Comparison of ENCODE assay signal across 17 mouse cellular contexts in genomic region chr14:52105308-52105707, GRCm38 (mm10). TPM values are rescaled to one million over a fixed set of nuclear protein-coding genes. Genes with fewer than 3 reads are reported as not detected.
DNase-seq lines count a peak whose midpoint lies in the region; ATAC-seq and TF ChIP-seq lines count a peak whose summit lies in the region.
"Had no signal": no experiment of that assay in that cellular context is flagged by ENCODE, and none has a peak within 500 bp of the region (broad histone marks: within the 10 kb centered on the region; RNA-seq: fewer than 3 reads in every experiment).

No protein-coding gene starts in this region.

- peak overlapping the region; percentile 24; the same call in 1 of the 2 replicates for H3K27ac ChIP-seq in kidney, embryonic 16.5 days (ENCODE audit: low read length)
- H3K27ac ChIP-seq in bone marrow macrophage, adult 2 months (ENCODE audit: insufficient read depth, low read depth, low read length): peak overlapping the region; percentile 96
- peak overlapping the region; percentile 69 for H3K27ac ChIP-seq in liver, embryonic 11.5 days (ENCODE audit: low read depth, low read length)
- H3K27ac ChIP-seq in stomach, embryonic 15.5 days: peak overlapping the region; percentile 32; the same call in 1 of the 2 replicates
- no peak overlapping the region for H3K27ac ChIP-seq in hindbrain, embryonic 13.5 days

- H3K4me1 ChIP-seq in kidney, embryonic 16.5 days (ENCODE audit: insufficient read depth, low read length): peaks cover 29% of the 10 kb centered on the region
- H3K4me1 ChIP-seq in bone marrow macrophage, adult 2 months (ENCODE audit: control insufficient read depth, insufficient read depth, low read length): peaks cover 27% of the 10 kb centered on the region
- H3K4me1 ChIP-seq in liver, embryonic 11.5 days (replicated peaks; ENCODE audit: control insufficient read depth, insufficient read depth, low read length): peaks cover 22% of the 10 kb centered on the region
- peaks cover 17% of the 10 kb centered on the region; the same call in 1 of the 2 replicates for H3K4me1 ChIP-seq in stomach, embryonic 15.5 days
- H3K4me1 ChIP-seq in hindbrain, embryonic 13.5 days (replicated peaks): peaks cover 31% of the 10 kb centered on the region

- DNase-seq in kidney, postnatal 4 days: no peak
- no peak for DNase-seq in liver, embryonic 11.5 days (ENCODE audit: low spot score)
- DNase-seq in cerebellum, adult 18-20 months: no peak
- DNase-seq: cerebellum, adult 11 months; gastrocnemius, postnatal 36 days; kidney, postnatal 10 days; lung, postnatal 14 days; right cerebral cortex, postnatal 25 days; thymus, postnatal 4 days had no signal

- TF ChIP-seq POLR2A in bone marrow macrophage, adult 2 months (IDR thresholded peaks at IDR 0.05; ENCODE audit: borderline replicate concordance, low read depth, low read length): no peak

- H3K27me3 ChIP-seq in kidney, embryonic 16.5 days (ENCODE audit: insufficient read depth, low read length): no peaks in the 10 kb centered on the region
- no peaks in the 10 kb centered on the region for H3K27me3 ChIP-seq in liver, embryonic 11.5 days (replicated peaks; ENCODE audit: control insufficient read depth, insufficient read depth, low read length)
- H3K27me3 ChIP-seq in stomach, embryonic 15.5 days (replicated peaks): no peaks in the 10 kb centered on the region
- H3K27me3 ChIP-seq in hindbrain, embryonic 13.5 days: no peaks in the 10 kb centered on the region
- H3K27me3 ChIP-seq: hindbrain, embryonic 15.5 days; midbrain, embryonic 12.5 days; Patski had no signal

- no peak for ATAC-seq in kidney, embryonic 16.5 days (ENCODE audit: low FRiP score, low TSS enrichment)
- ATAC-seq in liver, embryonic 11.5 days (replicated peaks; ENCODE audit: low FRiP score): no peak
- no peak for ATAC-seq in stomach, embryonic 15.5 days (ENCODE audit: insufficient read depth, low FRiP score, low read depth)
- ATAC-seq in hindbrain, embryonic 13.5 days (ENCODE audit: low FRiP score): no peak
- ATAC-seq: CD4-positive, CD25-positive, alpha-beta regulatory T cell, adult 4 months; Patski had no signal

- TF ChIP-seq CTCF in bone marrow macrophage, adult 2 months (IDR thresholded peaks at IDR 0.05; ENCODE audit: low read depth, low read length): no peak

- no peak overlapping the region for H3K9ac ChIP-seq in kidney, embryonic 16.5 days (replicated peaks; ENCODE audit: low read length)
- peak overlapping the region; percentile 3; the same call in 1 of the 2 replicates for H3K9ac ChIP-seq in liver, embryonic 11.5 days (ENCODE audit: low read depth, low read length)
- no peak overlapping the region for H3K9ac ChIP-seq in stomach, embryonic 15.5 days
- H3K9ac ChIP-seq in hindbrain, embryonic 13.5 days: no peak overlapping the region

- H3K9me3 ChIP-seq in kidney, embryonic 16.5 days (ENCODE audit: low read length): no peaks in the 10 kb centered on the region
- no peaks in the 10 kb centered on the region for H3K9me3 ChIP-seq in liver, embryonic 11.5 days (ENCODE audit: control insufficient read depth, low read length)
- H3K9me3 ChIP-seq in stomach, embryonic 15.5 days: no peaks in the 10 kb centered on the region
- no peaks in the 10 kb centered on the region for H3K9me3 ChIP-seq in hindbrain, embryonic 13.5 days
- H3K9me3 ChIP-seq: hindbrain, embryonic 15.5 days; midbrain, embryonic 12.5 days had no signal

- peaks cover 8% of the 10 kb centered on the region; the same call in 1 of the 2 replicates for H3K36me3 ChIP-seq in kidney, embryonic 16.5 days (ENCODE audit: insufficient read depth, low read length)
- no peaks in the 10 kb centered on the region; the same call in 1 of the 2 replicates for H3K36me3 ChIP-seq in liver, embryonic 11.5 days (ENCODE audit: control insufficient read depth, insufficient read depth, low read length)
- no peaks in the 10 kb centered on the region for H3K36me3 ChIP-seq in stomach, embryonic 15.5 days
- H3K36me3 ChIP-seq in hindbrain, embryonic 13.5 days: peaks cover 6% of the 10 kb centered on the region

- WGBS in kidney, embryonic 16.5 days: 46% methylated on average over 2 of the region's 2 CpGs
- 64% methylated on average over 2 of the region's 2 CpGs for WGBS in liver, embryonic 11.5 days
- 56% methylated on average over 2 of the region's 2 CpGs for WGBS in stomach, embryonic 15.5 days
- WGBS in hindbrain, embryonic 13.5 days: 89% methylated on average over 2 of the region's 2 CpGs

- H3K4me3 ChIP-seq in kidney, embryonic 16.5 days (ENCODE audit: low read length): no peak overlapping the region
- no peak overlapping the region for H3K4me3 ChIP-seq in bone marrow macrophage, adult 2 months (ENCODE audit: insufficient read depth, low read length)
- H3K4me3 ChIP-seq in liver, embryonic 11.5 days (ENCODE audit: low read depth, low read length): no peak overlapping the region
- H3K4me3 ChIP-seq in stomach, embryonic 15.5 days (replicated peaks): no peak overlapping the region
- H3K4me3 ChIP-seq in hindbrain, embryonic 13.5 days: no peak overlapping the region

- H3K4me2 ChIP-seq in kidney, embryonic 16.5 days (replicated peaks; ENCODE audit: low read depth, low read length): no peak overlapping the region
- H3K4me2 ChIP-seq in liver, embryonic 11.5 days: peak overlapping the region; percentile 9; the same call in 1 of the 2 replicates
- no peak overlapping the region for H3K4me2 ChIP-seq in stomach, embryonic 15.5 days
- H3K4me2 ChIP-seq in hindbrain, embryonic 13.5 days: no peak overlapping the region

RNA-seq across cellular contexts. Expression of gene Hnrnpc, which starts 1.5 kb away (rescaled TPM):
- polyA plus RNA-seq in kidney, embryonic 16.5 days (2015; fragmentation: Nextera tagmentation; extraction: Ambion mirVana): 659 and 687 TPM in 2 replicates
- 237 and 270 TPM in 2 replicates for polyA plus RNA-seq in bone marrow macrophage, adult 2 months (2012; ENCODE audit: insufficient read depth, insufficient read length, missing spikeins)
- 698 and 737 TPM in 2 replicates for polyA plus RNA-seq in liver, embryonic 11.5 days (2014; fragmentation: Nextera tagmentation; extraction: Ambion mirVana)
- polyA plus RNA-seq in stomach, embryonic 15.5 days (2015; fragmentation: Nextera tagmentation; extraction: Ambion mirVana): 570 and 597 TPM in 2 replicates
- 623 and 652 TPM in 2 replicates for polyA plus RNA-seq in hindbrain, embryonic 13.5 days (2015; fragmentation: Nextera tagmentation; extraction: Ambion mirVana)

RNA-seq across cellular contexts. Expression of gene Rpgrip1, which starts 5.2 kb away (rescaled TPM):
- polyA plus RNA-seq in kidney, embryonic 16.5 days (2015; fragmentation: Nextera tagmentation; extraction: Ambion mirVana): 67.4 and 74.1 TPM in 2 replicates
- polyA plus RNA-seq in bone marrow macrophage, adult 2 months (2012; ENCODE audit: insufficient read depth, insufficient read length, missing spikeins): 1.7 and 3.4 TPM in 2 replicates
- 103 and 111 TPM in 2 replicates for polyA plus RNA-seq in liver, embryonic 11.5 days (2014; fragmentation: Nextera tagmentation; extraction: Ambion mirVana)
- 56.4 and 59.0 TPM in 2 replicates for polyA plus RNA-seq in stomach, embryonic 15.5 days (2015; fragmentation: Nextera tagmentation; extraction: Ambion mirVana)
- 51.5 and 54.6 TPM in 2 replicates for polyA plus RNA-seq in hindbrain, embryonic 13.5 days (2015; fragmentation: Nextera tagmentation; extraction: Ambion mirVana)

Comparison
In these comparisons a context has a peak if more than half of its experiments do, and no peak if none do; other contexts are left out.
1. RNA of gene Rpgrip1, which starts 5.2 kb away (polyA plus RNA-seq): 103 to 111 TPM in liver, embryonic 11.5 days, 67.4 to 74.1 TPM in kidney, embryonic 16.5 days, 56.4 to 59.0 TPM in stomach, embryonic 15.5 days and 51.5 to 54.6 TPM in hindbrain, embryonic 13.5 days; 1.7 to 3.4 TPM in bone marrow macrophage, adult 2 months; every median in the first group is over 10 times any median in the second.